Mouse (Mus musculus) liver, adult 2 months (tissue): ENCODE measurements at regions not wholly inside any gene's neighbourhood (a gene's known extent, or its start where the extent isn't known, plus 50 kb on each side); places are given as distances from the start of the nearest gene placed in this dataset.

Source experiments
- CTCF ChIP-seq: fragments of 200-500 bp; IDR thresholded peaks from 2 replicates; pipeline ENCODE4 v1.5.1; 2011; ENCODE audit warnings: low read depth, low read length, control low read depth
- POLR2A ChIP-seq: fragments of 200-500 bp; IDR thresholded peaks from 2 replicates; pipeline ENCODE4 v1.6.1; 2011; ENCODE audit warnings: low read length, control low read depth; ENCODE audit not compliant: insufficient read depth; ENCODE audit errors: extremely low read depth

GRCm38 (mm10) chr8:80325132-80325531 is 168.4 kb upstream of the Gypa start:
- TF ChIP-seq POLR2A: no peak
- TF ChIP-seq CTCF: no peak
